Comparison of ENCODE assay signal across 13 mouse cellular contexts in the genomic region with DNA sequence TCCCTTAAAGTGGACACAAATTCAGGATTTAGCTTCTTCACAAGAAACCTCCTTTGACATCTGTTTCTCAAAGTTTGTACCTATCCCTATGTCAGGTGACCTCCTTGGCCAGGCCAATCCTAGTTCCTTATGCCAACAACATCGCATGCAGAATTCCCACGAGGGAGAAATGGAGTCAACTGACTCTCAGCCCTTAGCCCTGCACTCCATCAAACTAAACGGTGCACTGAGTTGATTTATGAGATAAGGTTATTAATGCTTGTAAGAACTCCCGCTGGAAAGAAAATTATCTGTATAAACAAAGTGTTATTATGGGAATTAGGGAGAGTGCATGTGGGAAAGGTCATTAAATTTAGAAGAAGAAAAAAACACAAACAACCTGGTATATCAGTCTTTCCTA.
"Had no signal": no experiment of that assay in that cellular context is flagged by ENCODE, and none has a peak within 500 bp of the region (broad histone marks: within the 10 kb centered on the region; RNA-seq: fewer than 3 reads in every experiment).

No protein-coding gene starts in this region.

- H3K36me3 ChIP-seq: liver, embryonic 13.5 days; midbrain, embryonic 12.5 days; midbrain, embryonic 15.5 days; neural tube, embryonic 12.5 days had no signal

- H3K9ac ChIP-seq: liver, embryonic 13.5 days; midbrain, embryonic 12.5 days; midbrain, embryonic 15.5 days; neural tube, embryonic 12.5 days had no signal

- H3K4me2 ChIP-seq: liver, embryonic 13.5 days; midbrain, embryonic 12.5 days; midbrain, embryonic 15.5 days; neural tube, embryonic 12.5 days had no signal

- H3K9me3 ChIP-seq: liver, embryonic 13.5 days; midbrain, embryonic 12.5 days; midbrain, embryonic 15.5 days; neural tube, embryonic 12.5 days had no signal

- H3K4me1 ChIP-seq: liver, embryonic 13.5 days; midbrain, embryonic 12.5 days; midbrain, embryonic 15.5 days; neural tube, embryonic 12.5 days had no signal

- DNase-seq: kidney, adult 9 months; kidney, postnatal 14 days; kidney, postnatal 4 days; left cerebral cortex, postnatal 4 days; liver, embryonic 13.5 days; lung, adult 2 months; lung, postnatal 14 days; lung, postnatal 4 days; thymus, adult 18-20 months; thymus, postnatal 4 days had no signal

- H3K27ac ChIP-seq: liver, embryonic 13.5 days; midbrain, embryonic 12.5 days; midbrain, embryonic 15.5 days; neural tube, embryonic 12.5 days had no signal

- H3K4me3 ChIP-seq: liver, embryonic 13.5 days; midbrain, embryonic 12.5 days; midbrain, embryonic 15.5 days; neural tube, embryonic 12.5 days had no signal

- ATAC-seq: midbrain, embryonic 15.5 days had no signal

- H3K27me3 ChIP-seq: liver, embryonic 13.5 days; midbrain, embryonic 12.5 days; midbrain, embryonic 15.5 days; neural tube, embryonic 12.5 days had no signal
